Mouse (Mus musculus): Measurements from ENCODE around the gene Tob2. TPM values are rescaled to one million over a fixed set of nuclear protein-coding genes. Genes with fewer than 3 reads are reported as not detected.

Gene Tob2
- polyA plus RNA-seq, 2 experiments = 5.1 to 5.6 TPM

GRCm38 (mm10) chr15:81897607-81898285 is 39.1 kb upstream of the Tob2 start:
- peaks cover 0 to 2% of the 10 kb centered on the region in 2 experiments; a peak in 2 of 4 replicates for H3K4me1 ChIP-seq (replicated peaks; ENCODE audit: control insufficient read depth in 2 of 2, insufficient read depth in 2 of 2, low read length in 1 of 2)
- H3K36me3 ChIP-seq (replicated peaks; ENCODE audit: control insufficient read depth, insufficient read depth, low read depth) = peaks cover 29% of the 10 kb centered on the region
- 75% methylated on average over 5 of the region's 5 CpGs for WGBS (ENCODE audit: insufficient replicate concordance)
- 0 out of 2 replicates have a peak, but pooled peaks have one; percentile 13 for ATAC-seq (ENCODE audit: insufficient read depth)
- DNase-seq (ENCODE audit: low read depth in 3 of 3, low spot score in 3 of 3) = no peak
- H3K27me3 ChIP-seq (ENCODE audit: control insufficient read depth, insufficient read depth, low read length) = no peaks in the 10 kb centered on the region
- no peak overlapping the region for H3K4me2 ChIP-seq (ENCODE audit: low read depth)
- H3K9me3 ChIP-seq (ENCODE audit: control insufficient read depth, low read length) = no peaks in the 10 kb centered on the region
- 0 out of 2 replicates have a peak overlapping the region, but pooled peaks have one; percentile 9 for H3K9ac ChIP-seq (replicated peaks)
- TF ChIP-seq CTCF (IDR thresholded peaks at IDR 0.05; ENCODE audit: low read depth) (no peak), EP300 (IDR thresholded peaks at IDR 0.05; ENCODE audit: low read depth) (no peak)
- H3K4me3 ChIP-seq (ENCODE audit: insufficient read depth in 1 of 2, low read depth in 2 of 2, low read length in 2 of 2) = no peak overlapping the region
- no peak overlapping the region for H3K27ac ChIP-seq

- H3K9ac ChIP-seq (replicated peaks) = no peak overlapping the region
- no peak overlapping the region for H3K4me2 ChIP-seq (ENCODE audit: low read depth)
- peaks cover 29% of the 10 kb centered on the region for H3K36me3 ChIP-seq (replicated peaks; ENCODE audit: control insufficient read depth, insufficient read depth, low read depth)
- TF ChIP-seq CTCF (IDR thresholded peaks at IDR 0.05; ENCODE audit: low read depth) = no peak
- no peak for TF ChIP-seq EP300 (IDR thresholded peaks at IDR 0.05; ENCODE audit: low read depth)
- WGBS (ENCODE audit: insufficient replicate concordance) = 80% methylated on average over 2 of the region's 2 CpGs
- no peak overlapping the region for H3K27ac ChIP-seq
- H3K4me3 ChIP-seq (ENCODE audit: insufficient read depth in 1 of 2, low read depth in 2 of 2, low read length in 2 of 2) = no peak overlapping the region
- no peaks in the 10 kb centered on the region for H3K9me3 ChIP-seq (ENCODE audit: control insufficient read depth, low read length)
- ATAC-seq (ENCODE audit: insufficient read depth) = no peak
- H3K4me1 ChIP-seq (replicated peaks; ENCODE audit: control insufficient read depth in 2 of 2, insufficient read depth in 2 of 2, low read length in 1 of 2) = peaks cover 12 to 16% of the 10 kb centered on the region in 2 experiments
- no peaks in the 10 kb centered on the region for H3K27me3 ChIP-seq (ENCODE audit: control insufficient read depth, insufficient read depth, low read length)
- no peak for DNase-seq (ENCODE audit: low read depth in 3 of 3, low spot score in 3 of 3)
These were observed 37.8 kb upstream of the Tob2 start for GRCm38 (mm10) chr15:81896407-81896806.

- 70% methylated on average over 1 of the region's 1 CpGs for WGBS (ENCODE audit: insufficient replicate concordance)
- no peak for ATAC-seq (ENCODE audit: insufficient read depth)
- DNase-seq (ENCODE audit: low read depth in 3 of 3, low spot score in 3 of 3) = no peak
- Histone ChIP-seq H3K27me3 (ENCODE audit: control insufficient read depth, insufficient read depth, low read length) (no peaks in the 10 kb centered on the region), H3K4me1 (replicated peaks; ENCODE audit: control insufficient read depth in 2 of 2, insufficient read depth in 2 of 2, low read length in 1 of 2) (peaks cover 24 to 29% of the 10 kb centered on the region in 2 experiments), H3K4me3 (ENCODE audit: insufficient read depth in 1 of 2, low read depth in 2 of 2, low read length in 2 of 2) (no peak overlapping the region), H3K36me3 (replicated peaks; ENCODE audit: control insufficient read depth, insufficient read depth, low read depth) (peaks cover 25% of the 10 kb centered on the region), H3K27ac (no peak overlapping the region), H3K4me2 (ENCODE audit: low read depth) (no peak overlapping the region), H3K9ac (replicated peaks) (no peak overlapping the region; the same call in 1 of the 2 replicates), H3K9me3 (ENCODE audit: control insufficient read depth, low read length) (no peaks in the 10 kb centered on the region)
- TF ChIP-seq EP300 (IDR thresholded peaks at IDR 0.05; ENCODE audit: low read depth) = no peak
- TF ChIP-seq CTCF (IDR thresholded peaks at IDR 0.05; ENCODE audit: low read depth) = no peak
These were observed 35.4 kb upstream of the Tob2 start for GRCm38 (mm10) chr15:81894002-81894401.

- H3K9me3 ChIP-seq (ENCODE audit: control insufficient read depth, low read length) = no peaks in the 10 kb centered on the region
- H3K27me3 ChIP-seq (ENCODE audit: control insufficient read depth, insufficient read depth, low read length) = no peaks in the 10 kb centered on the region
- peak overlapping the region; percentile 5 for H3K9ac ChIP-seq (replicated peaks)
- 49% methylated on average over 8 of the region's 8 CpGs for WGBS (ENCODE audit: insufficient replicate concordance)
- peak overlapping the region; percentile 35 for H3K4me2 ChIP-seq (ENCODE audit: low read depth)
- H3K36me3 ChIP-seq (replicated peaks; ENCODE audit: control insufficient read depth, insufficient read depth, low read depth) = peaks cover 23% of the 10 kb centered on the region
- no peak overlapping the region for H3K4me3 ChIP-seq (ENCODE audit: insufficient read depth in 1 of 2, low read depth in 2 of 2, low read length in 2 of 2)
- peaks cover 24 to 29% of the 10 kb centered on the region in 2 experiments for H3K4me1 ChIP-seq (replicated peaks; ENCODE audit: control insufficient read depth in 2 of 2, insufficient read depth in 2 of 2, low read length in 1 of 2)
- DNase-seq (ENCODE audit: low read depth in 3 of 3, low spot score in 3 of 3) = peak; percentile 75 to 83 (median 80)
- peak; percentile 62 for TF ChIP-seq EP300 (IDR thresholded peaks at IDR 0.05; ENCODE audit: low read depth)
- TF ChIP-seq CTCF (IDR thresholded peaks at IDR 0.05; ENCODE audit: low read depth) = peak; percentile 51
- H3K27ac ChIP-seq = peak overlapping the region; percentile 89
- ATAC-seq (ENCODE audit: insufficient read depth) = peak; percentile 91
These were observed 33.4 kb upstream of the Tob2 start for GRCm38 (mm10) chr15:81891822-81892580.

All from liver, embryonic 14.5 days (tissue).